Comparison of ENCODE assay signal across 16 mouse cellular contexts in the genomic region with DNA sequence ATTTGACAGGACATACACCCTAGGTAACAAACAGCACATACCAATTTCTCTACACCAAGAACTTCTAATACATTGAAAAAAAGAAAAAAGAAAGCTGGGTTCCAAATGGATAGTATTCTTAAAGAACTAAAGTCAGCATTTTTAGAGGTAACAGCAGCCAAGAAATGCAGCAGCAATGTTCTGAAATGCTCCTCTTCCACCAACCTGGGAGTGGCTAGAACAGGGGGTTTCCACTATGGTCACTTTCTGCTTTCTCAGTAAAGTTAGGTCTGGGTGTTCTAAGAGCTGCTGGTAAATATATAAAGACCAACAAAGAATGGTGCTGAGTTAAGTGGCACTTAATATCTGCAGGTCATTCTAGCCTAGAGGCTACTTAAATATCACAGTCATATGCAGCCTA.
"Had no signal": no experiment of that assay in that cellular context is flagged by ENCODE, and none has a peak within 500 bp of the region (broad histone marks: within the 10 kb centered on the region; RNA-seq: fewer than 3 reads in every experiment).

No protein-coding gene starts in this region.

- DNase-seq: retina, postnatal 1 day; right cerebral cortex, adult 18-20 months; right cerebral cortex, postnatal 14 days; right cerebral cortex, postnatal 25 days; right cerebral cortex, postnatal 4 days; spleen, adult 18-20 months; thymus, adult 18-20 months; thymus, adult 2 months; thymus, postnatal 14 days; thymus, postnatal 25 days; thymus, postnatal 36 days; thymus, postnatal 4 days had no signal

- H3K4me2 ChIP-seq: neural tube, embryonic 13.5 days; neural tube, embryonic 15.5 days; stomach, embryonic 15.5 days had no signal

- H3K4me3 ChIP-seq: neural tube, embryonic 13.5 days; neural tube, embryonic 15.5 days; stomach, embryonic 15.5 days had no signal

- H3K9me3 ChIP-seq: neural tube, embryonic 13.5 days; neural tube, embryonic 15.5 days; stomach, embryonic 15.5 days had no signal

- H3K27ac ChIP-seq: neural tube, embryonic 13.5 days; neural tube, embryonic 15.5 days; stomach, embryonic 15.5 days; stomach, postnatal 0 days had no signal

- H3K4me1 ChIP-seq: neural tube, embryonic 13.5 days; neural tube, embryonic 15.5 days; stomach, embryonic 15.5 days had no signal

- H3K9ac ChIP-seq: neural tube, embryonic 13.5 days; neural tube, embryonic 15.5 days; stomach, embryonic 15.5 days had no signal

- H3K27me3 ChIP-seq: neural tube, embryonic 13.5 days; neural tube, embryonic 15.5 days; stomach, embryonic 15.5 days had no signal
